Mouse (Mus musculus): ENCODE results near the gene Zfyve27.

- TF ChIP-seq POLR2A (IDR thresholded peaks at IDR 0.05; ENCODE audit: low read depth, low read length), result no peak
- TF ChIP-seq CTCF (IDR thresholded peaks at IDR 0.05; ENCODE audit: extremely low read depth, insufficient read depth, insufficient read length, insufficient replicate concordance), result no peak
Observed at GRCm38 (mm10) chr19:42163764-42164163, at the start of gene Zfyve27.

All from spleen, adult 2 months (tissue).